ENCODE assay signal across 16 mouse cellular contexts in the genomic region with DNA sequence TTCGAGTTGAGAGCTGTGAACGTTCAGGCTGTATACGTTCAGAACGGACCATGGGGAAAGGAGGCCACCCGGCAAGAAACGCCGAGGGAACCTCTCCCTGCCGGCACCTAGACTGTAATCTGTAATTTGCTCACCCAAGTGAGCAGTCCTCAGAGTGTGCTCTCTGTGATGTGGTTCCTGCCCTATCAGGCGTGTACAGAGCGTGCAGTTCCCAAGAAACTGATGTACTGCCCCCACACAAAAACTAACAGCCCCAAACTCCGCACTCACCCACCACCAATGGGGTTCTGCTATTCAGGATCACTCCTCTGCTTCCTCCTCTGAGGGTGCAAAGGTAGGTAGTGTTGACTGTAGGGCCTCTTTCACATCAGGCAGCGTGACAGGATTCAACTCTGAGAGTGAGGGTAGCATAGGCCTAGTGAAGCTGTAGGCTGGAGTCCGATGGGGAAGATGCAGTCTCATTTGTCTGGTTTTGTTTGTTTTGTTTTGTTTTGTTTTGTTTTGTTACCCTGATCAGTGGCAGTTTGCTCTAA. TPM values are rescaled to one million over a fixed set of nuclear protein-coding genes. Genes with fewer than 3 reads are reported as not detected.
DNase-seq lines count a peak whose midpoint lies in the region; ATAC-seq and TF ChIP-seq lines count a peak whose summit lies in the region.
"Had no signal": no experiment of that assay in that cellular context is flagged by ENCODE, and none has a peak within 500 bp of the region (broad histone marks: within the 10 kb centered on the region; RNA-seq: fewer than 3 reads in every experiment).

No protein-coding gene starts in this region.

- no peaks in the 10 kb centered on the region for H3K27me3 ChIP-seq in kidney, adult 2 months (replicated peaks; ENCODE audit: control insufficient read depth, insufficient read depth, low read length)
- H3K27me3 ChIP-seq in liver, embryonic 12.5 days (replicated peaks), result no peaks in the 10 kb centered on the region
- H3K27me3 ChIP-seq in liver, embryonic 16.5 days (ENCODE audit: control insufficient read depth, insufficient read depth, low read depth, low read length), result no peaks in the 10 kb centered on the region
- H3K27me3 ChIP-seq: heart, embryonic 13.5 days; hindbrain, embryonic 15.5 days; limb, embryonic 12.5 days had no signal

- peak; percentile 42 for ATAC-seq in liver, embryonic 12.5 days
- ATAC-seq in liver, embryonic 16.5 days (ENCODE audit: low read depth), result peak; percentile 79
- no peak for ATAC-seq in erythroid progenitor cell, adult 5-6 weeks (replicated peaks; ENCODE audit: low FRiP score, poor library complexity, severe bottlenecking)

- DNase-seq in kidney, adult 2 months, result peak; percentile 14
- no peak for DNase-seq in kidney, postnatal 10 days
- no peak for DNase-seq in liver
- no peak for DNase-seq in thymus, postnatal 14 days
- DNase-seq: cerebellum, adult 11-12 months; cerebellum, postnatal 14 days; embryo, embryonic 11 days; right cerebral cortex, postnatal 25 days; thymus, postnatal 25 days had no signal

- H3K9ac ChIP-seq in liver, embryonic 12.5 days, result no peak overlapping the region
- no peak overlapping the region for H3K9ac ChIP-seq in liver, embryonic 16.5 days (ENCODE audit: low read depth, low read length)
- H3K9ac ChIP-seq: heart, embryonic 13.5 days; hindbrain, embryonic 15.5 days; limb, embryonic 12.5 days had no signal

- no peak for TF ChIP-seq CTCF in kidney, adult 2 months (conservative IDR thresholded peaks at IDR 0.05; ENCODE audit: insufficient read depth, insufficient read length, low read depth, low read length)

- H3K27ac ChIP-seq in kidney, adult 2 months (ENCODE audit: insufficient read depth, low read depth, low read length), result peak overlapping the region; percentile 0
- 0 out of 2 replicates have a peak overlapping the region, but pooled peaks have one; percentile 11 for H3K27ac ChIP-seq in liver, embryonic 12.5 days
- H3K27ac ChIP-seq in liver, embryonic 16.5 days (ENCODE audit: low read length), result peak overlapping the region; percentile 69
- H3K27ac ChIP-seq: heart, embryonic 13.5 days; hindbrain, embryonic 15.5 days; limb, embryonic 12.5 days had no signal

- no peak for TF ChIP-seq POLR2A in kidney, adult 2 months (IDR thresholded peaks at IDR 0.05; ENCODE audit: low read depth, low read length)

- whole genome bisulfite sequencing in kidney, adult 2 months, result 42% methylated on average over 13 of the region's 13 CpGs
- WGBS in liver, embryonic 12.5 days (ENCODE audit: insufficient replicate concordance), result 78% methylated on average over 13 of the region's 13 CpGs
- 64% methylated on average over 13 of the region's 13 CpGs for WGBS in liver, embryonic 16.5 days (ENCODE audit: insufficient replicate concordance)

- no peak overlapping the region for H3K4me2 ChIP-seq in liver, embryonic 12.5 days
- H3K4me2 ChIP-seq in liver, embryonic 16.5 days (ENCODE audit: low read depth, low read length), result no peak overlapping the region
- H3K4me2 ChIP-seq: heart, embryonic 13.5 days; hindbrain, embryonic 15.5 days; limb, embryonic 12.5 days; midbrain, embryonic 11.5 days had no signal

- H3K4me3 ChIP-seq in kidney, adult 2 months (ENCODE audit: insufficient read depth, low read depth, low read length), result no peak overlapping the region
- no peak overlapping the region for H3K4me3 ChIP-seq in liver, embryonic 12.5 days
- no peak overlapping the region for H3K4me3 ChIP-seq in liver, embryonic 16.5 days (ENCODE audit: low read depth, low read length)
- H3K4me3 ChIP-seq: heart, embryonic 13.5 days; hindbrain, embryonic 15.5 days; limb, embryonic 12.5 days had no signal

- H3K4me1 ChIP-seq in kidney, adult 2 months (ENCODE audit: control insufficient read depth, insufficient read depth, low read length), result peaks cover 38% of the 10 kb centered on the region
- H3K4me1 ChIP-seq in liver, embryonic 12.5 days, result peaks cover 23% of the 10 kb centered on the region
- peaks cover 7% of the 10 kb centered on the region for H3K4me1 ChIP-seq in liver, embryonic 16.5 days (ENCODE audit: control insufficient read depth, low read depth, low read length)
- H3K4me1 ChIP-seq: hindbrain, embryonic 15.5 days; limb, embryonic 12.5 days had no signal

- H3K9me3 ChIP-seq in liver, embryonic 12.5 days (replicated peaks), result peaks cover under 1% of the 10 kb centered on the region; the same call in 1 of the 2 replicates
- no peaks in the 10 kb centered on the region for H3K9me3 ChIP-seq in liver, embryonic 16.5 days (replicated peaks; ENCODE audit: control insufficient read depth, low read length)
- H3K9me3 ChIP-seq: heart, embryonic 13.5 days; hindbrain, embryonic 15.5 days had no signal

- H3K36me3 ChIP-seq in kidney, adult 2 months (ENCODE audit: control insufficient read depth, insufficient read depth, low read length), result no peaks in the 10 kb centered on the region
- H3K36me3 ChIP-seq in liver, embryonic 12.5 days, result peaks cover under 1% of the 10 kb centered on the region
- H3K36me3 ChIP-seq in liver, embryonic 16.5 days (ENCODE audit: control insufficient read depth, insufficient read depth), result no peaks in the 10 kb centered on the region
- H3K36me3 ChIP-seq: hindbrain, embryonic 15.5 days; limb, embryonic 12.5 days had no signal

RNA-seq across cellular contexts. Expression of gene Aco1, which starts 12.7 kb away (rescaled TPM):
- polyA plus RNA-seq in kidney, adult 2 months (2012; rRNA removed), result 179 and 182 TPM in 2 replicates
- polyA plus RNA-seq in liver, embryonic 12.5 days (2016; fragmentation: Nextera tagmentation; extraction: Ambion mirVana), result 26.9 and 27.5 TPM in 2 replicates
- polyA plus RNA-seq in liver, embryonic 16.5 days (2015; fragmentation: Nextera tagmentation; extraction: Ambion mirVana), result 51.3 and 59.9 TPM in 2 replicates
- 6.1 and 7.1 TPM in 2 replicates for total RNA-seq in erythroid progenitor cell, adult 5-6 weeks (2015; ENCODE audit: low replicate concordance)
- 4.7 and 7.6 TPM in 2 replicates for total RNA-seq in erythroid progenitor cell, adult 5-6 weeks (2017; ENCODE audit: low replicate concordance)

Comparison
In these comparisons a context has a peak if more than half of its experiments do, and no peak if none do; other contexts are left out.
1. H3K27ac ChIP-seq: peak in every context shown above with its lines; median percentile 69 in liver, embryonic 16.5 days; 11 in liver, embryonic 12.5 days; 0 in kidney, adult 2 months.